Mouse (Mus musculus) left cerebral cortex, postnatal 36 days (tissue): Measurements from ENCODE around the gene Ergic1. TPM values are rescaled to one million over a fixed set of nuclear protein-coding genes. Genes with fewer than 3 reads are reported as not detected.

Experiments used
- DNase-seq, 2 experiments: peaks; one replicate each; pipeline ENCODE4 v3.0.0; 2021 to 2022; ENCODE audit warnings: low spot score in 2 of 2, mixed read lengths in 1 of 2
- intact Hi-C: fragments of 180-260 bp; cut with DNase I; formaldehyde crosslinking; loops from one replicate; pipeline ENCODE4 v1.15.1; 2025
- total RNA-seq, 2 experiments: library from RNA; stranded (reverse); gene quantifications; 2 replicates each; pipeline ENCODE4 v1.2.3; 2021

The Ergic1 gene
- total RNA-seq, 2 experiments from 2014 or later: 154 TPM

GRCm38 (mm10) chr17:26535251-26536136, 25.8 kb upstream of the Ergic1 start:
- intact Hi-C loops: no loop called here
- no peak for DNase-seq

- intact Hi-C loops: no loop called here
- no peak for DNase-seq
Observed at GRCm38 (mm10) chr17:26537722-26538471, 23.4 kb upstream of the Ergic1 start.

- intact Hi-C loops: no loop called here
- no peak for DNase-seq
Observed at GRCm38 (mm10) chr17:26540083-26540482, 21.2 kb upstream of the Ergic1 start.

GRCm38 (mm10) chr17:26544319-26544963, 16.8 kb upstream of the Ergic1 start:
- no peak for DNase-seq
- intact Hi-C loops: no loop called here

GRCm38 (mm10) chr17:26547771-26548170, 13.5 kb upstream of the Ergic1 start:
- no peak for DNase-seq
- intact Hi-C loops: no loop called here

GRCm38 (mm10) chr17:26548566-26548965, 12.7 kb upstream of the Ergic1 start:
- no peak for DNase-seq
- intact Hi-C loops: no loop called here

GRCm38 (mm10) chr17:26549148-26549809, 12.0 kb upstream of the Ergic1 start:
- intact Hi-C loops: no loop called here
- no peak for DNase-seq

- no peak for DNase-seq
- intact Hi-C loops: no loop called here
Observed at GRCm38 (mm10) chr17:26551104-26551503, 10.2 kb upstream of the Ergic1 start.

GRCm38 (mm10) chr17:26553033-26553432, 8.3 kb upstream of the Ergic1 start:
- intact Hi-C loops: no loop called here
- no peak for DNase-seq

- DNase-seq: no peak
- intact Hi-C loops: loop anchor here (1.0 to 2.0 kb wide), 2 partner anchors 52 to 71 kb away; no protein-coding TSS in a partner anchor
Observed at GRCm38 (mm10) chr17:26560526-26561289, 581 bp upstream of the Ergic1 start.

GRCm38 (mm10) chr17:26561651-26562181, 427 bp downstream of the Ergic1 start, which contains the start of gene Dusp1:
Dusp1 (minus strand) TSS chr17:26562128.
- no peak for DNase-seq
- intact Hi-C loops: loop anchor here (1.0 to 2.0 kb wide), 2 partner anchors 53 to 70 kb away; no protein-coding TSS in a partner anchor

- no peak for DNase-seq
- intact Hi-C loops: no loop called here
Observed at GRCm38 (mm10) chr17:26562292-26562691, 1.0 kb downstream of the Ergic1 start.

- intact Hi-C loops: no loop called here
Observed at GRCm38 (mm10) chr17:26563476-26563875, 2.2 kb downstream of the Ergic1 start.

GRCm38 (mm10) chr17:26564439-26564838, 3.1 kb downstream of the Ergic1 start:
- DNase-seq: no peak
- intact Hi-C loops: no loop called here

More at GRCm38 (mm10) chr17:26563476-26563875, 2.2 kb downstream of the Ergic1 start:
- no peak for DNase-seq

GRCm38 (mm10) chr17:26567142-26567817, 6.0 kb downstream of the Ergic1 start:
- no peak for DNase-seq
- intact Hi-C loops: no loop called here

GRCm38 (mm10) chr17:26567818-26568173, 6.5 kb downstream of the Ergic1 start:
- no peak for DNase-seq
- intact Hi-C loops: no loop called here

- intact Hi-C loops: no loop called here
Observed at GRCm38 (mm10) chr17:26569594-26570350, 8.5 kb downstream of the Ergic1 start.

More at GRCm38 (mm10) chr17:26569594-26570350, 8.5 kb downstream of the Ergic1 start:
- DNase-seq: no peak
